Mouse (Mus musculus): ENCODE measurements around the gene Kif26b. TPM values are rescaled to one million over a fixed set of nuclear protein-coding genes. Genes with fewer than 3 reads are reported as not detected.

The Kif26b gene
- polyA plus RNA-seq, 1 experiment, result not detected

GRCm38 (mm10) chr1:178552278-178552897, 23.5 kb downstream of the Kif26b start:
- no peak overlapping the region for H3K27ac ChIP-seq (ENCODE audit: insufficient read depth, low read depth, low read length)
- no peak overlapping the region for H3K4me3 ChIP-seq (ENCODE audit: insufficient read depth, low read depth, low read length)
- TF ChIP-seq CTCF (IDR thresholded peaks at IDR 0.05; ENCODE audit: insufficient read depth, low read depth, low read length), result no peak
- TF ChIP-seq POLR2A (IDR thresholded peaks at IDR 0.05; ENCODE audit: insufficient read depth, low read depth, low read length), result no peak
- WGBS, result 86% methylated on average over 6 of the region's 6 CpGs
- H3K4me1 ChIP-seq (ENCODE audit: control insufficient read depth, insufficient read depth, low read length), result no peaks in the 10 kb centered on the region

- Histone ChIP-seq H3K4me1 (ENCODE audit: control insufficient read depth, insufficient read depth, low read length) (no peaks in the 10 kb centered on the region), H3K27ac (ENCODE audit: insufficient read depth, low read depth, low read length) (no peak overlapping the region), H3K4me3 (ENCODE audit: insufficient read depth, low read depth, low read length) (no peak overlapping the region)
- TF ChIP-seq POLR2A (IDR thresholded peaks at IDR 0.05; ENCODE audit: insufficient read depth, low read depth, low read length) (no peak), CTCF (IDR thresholded peaks at IDR 0.05; ENCODE audit: insufficient read depth, low read depth, low read length) (no peak)
- WGBS, result 87% methylated on average over 10 of the region's 10 CpGs
Measured at GRCm38 (mm10) chr1:178552898-178553284, 24.0 kb downstream of the Kif26b start.

- Histone ChIP-seq H3K4me1 (ENCODE audit: control insufficient read depth, insufficient read depth, low read length) (no peaks in the 10 kb centered on the region), H3K27ac (ENCODE audit: insufficient read depth, low read depth, low read length) (no peak overlapping the region), H3K4me3 (ENCODE audit: insufficient read depth, low read depth, low read length) (no peak overlapping the region)
- TF ChIP-seq CTCF (IDR thresholded peaks at IDR 0.05; ENCODE audit: insufficient read depth, low read depth, low read length) (no peak), POLR2A (IDR thresholded peaks at IDR 0.05; ENCODE audit: insufficient read depth, low read depth, low read length) (no peak)
- 92% methylated on average over 8 of the region's 8 CpGs for WGBS
Measured at GRCm38 (mm10) chr1:178556226-178556625, 27.3 kb downstream of the Kif26b start.

GRCm38 (mm10) chr1:178560043-178560442, 31.1 kb downstream of the Kif26b start:
- Histone ChIP-seq H3K4me3 (ENCODE audit: insufficient read depth, low read depth, low read length) (no peak overlapping the region), H3K27ac (ENCODE audit: insufficient read depth, low read depth, low read length) (no peak overlapping the region), H3K4me1 (ENCODE audit: control insufficient read depth, insufficient read depth, low read length) (no peaks in the 10 kb centered on the region)
- no peak for TF ChIP-seq POLR2A (IDR thresholded peaks at IDR 0.05; ENCODE audit: insufficient read depth, low read depth, low read length)
- TF ChIP-seq CTCF (IDR thresholded peaks at IDR 0.05; ENCODE audit: insufficient read depth, low read depth, low read length), result no peak
- 100% methylated on average over 1 of the region's 1 CpGs for WGBS

- Histone ChIP-seq H3K4me3 (ENCODE audit: insufficient read depth, low read depth, low read length) (no peak overlapping the region), H3K4me1 (ENCODE audit: control insufficient read depth, insufficient read depth, low read length) (no peaks in the 10 kb centered on the region), H3K27ac (ENCODE audit: insufficient read depth, low read depth, low read length) (no peak overlapping the region)
- 94% methylated on average over 2 of the region's 2 CpGs for whole genome bisulfite sequencing
- TF ChIP-seq POLR2A (IDR thresholded peaks at IDR 0.05; ENCODE audit: insufficient read depth, low read depth, low read length) (no peak), CTCF (IDR thresholded peaks at IDR 0.05; ENCODE audit: insufficient read depth, low read depth, low read length) (no peak)
Measured at GRCm38 (mm10) chr1:178563834-178564233, 34.9 kb downstream of the Kif26b start.

- TF ChIP-seq POLR2A (IDR thresholded peaks at IDR 0.05; ENCODE audit: insufficient read depth, low read depth, low read length) (no peak), CTCF (IDR thresholded peaks at IDR 0.05; ENCODE audit: insufficient read depth, low read depth, low read length) (no peak)
- WGBS, result 73% methylated on average over 4 of the region's 4 CpGs
- Histone ChIP-seq H3K4me1 (ENCODE audit: control insufficient read depth, insufficient read depth, low read length) (no peaks in the 10 kb centered on the region), H3K4me3 (ENCODE audit: insufficient read depth, low read depth, low read length) (no peak overlapping the region), H3K27ac (ENCODE audit: insufficient read depth, low read depth, low read length) (no peak overlapping the region)
Measured at GRCm38 (mm10) chr1:178564800-178565199, 35.9 kb downstream of the Kif26b start.

- TF ChIP-seq CTCF (IDR thresholded peaks at IDR 0.05; ENCODE audit: insufficient read depth, low read depth, low read length), result no peak
- TF ChIP-seq POLR2A (IDR thresholded peaks at IDR 0.05; ENCODE audit: insufficient read depth, low read depth, low read length), result no peak
- WGBS, result 73% methylated on average over 7 of the region's 7 CpGs
- Histone ChIP-seq H3K27ac (ENCODE audit: insufficient read depth, low read depth, low read length) (no peak overlapping the region), H3K4me3 (ENCODE audit: insufficient read depth, low read depth, low read length) (no peak overlapping the region), H3K4me1 (ENCODE audit: control insufficient read depth, insufficient read depth, low read length) (no peaks in the 10 kb centered on the region)
Measured at GRCm38 (mm10) chr1:178568551-178569545, 39.9 kb downstream of the Kif26b start.

GRCm38 (mm10) chr1:178571009-178571408, 42.1 kb downstream of the Kif26b start:
- WGBS, result 27% methylated on average over 4 of the region's 4 CpGs
- no peak for TF ChIP-seq POLR2A (IDR thresholded peaks at IDR 0.05; ENCODE audit: insufficient read depth, low read depth, low read length)
- no peak overlapping the region for H3K4me3 ChIP-seq (ENCODE audit: insufficient read depth, low read depth, low read length)
- no peaks in the 10 kb centered on the region for H3K4me1 ChIP-seq (ENCODE audit: control insufficient read depth, insufficient read depth, low read length)
- H3K27ac ChIP-seq (ENCODE audit: insufficient read depth, low read depth, low read length), result no peak overlapping the region

GRCm38 (mm10) chr1:178571885-178572444, 43.0 kb downstream of the Kif26b start:
- Histone ChIP-seq H3K4me3 (ENCODE audit: insufficient read depth, low read depth, low read length) (no peak overlapping the region), H3K4me1 (ENCODE audit: control insufficient read depth, insufficient read depth, low read length) (no peaks in the 10 kb centered on the region), H3K27ac (ENCODE audit: insufficient read depth, low read depth, low read length) (no peak overlapping the region)
- 26% methylated on average over 13 of the region's 13 CpGs for WGBS
- no peak for TF ChIP-seq CTCF (IDR thresholded peaks at IDR 0.05; ENCODE audit: insufficient read depth, low read depth, low read length)
- no peak for TF ChIP-seq POLR2A (IDR thresholded peaks at IDR 0.05; ENCODE audit: insufficient read depth, low read depth, low read length)
